Mouse (Mus musculus): ENCODE measurements around the gene Myoc.
"Not testable (repeated sequence)": the region's sequence is repeated elsewhere in the genome, so short reads cannot be mapped to it uniquely, and the experiment has no call there.

Gene Myoc

GRCm38 (mm10) chr1:162639051-162639750 is at the start of gene Myoc:
TSS of gene Myoc (plus strand) at chr1:162639155.
- DNase-seq: no peak

DNA sequence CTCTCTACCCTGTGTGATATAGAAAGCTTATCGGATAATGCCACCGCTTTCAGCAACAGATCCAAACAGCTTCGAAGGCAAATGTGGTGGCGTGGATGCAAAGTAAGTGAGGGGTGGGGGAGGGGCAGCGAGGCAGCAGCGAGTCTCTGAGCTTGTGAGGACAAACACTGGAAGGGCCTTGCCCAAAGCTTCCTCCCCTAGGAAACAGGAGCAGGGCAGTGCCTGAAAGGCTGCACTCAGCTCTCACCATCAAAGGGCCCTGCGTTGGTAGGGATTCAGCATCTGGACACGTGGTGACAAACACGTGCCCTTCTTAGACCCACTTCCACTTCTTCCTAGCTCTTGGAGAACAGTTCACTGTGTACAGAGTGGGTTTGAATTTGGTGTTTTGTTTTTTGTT is 49.5 kb upstream of the Myoc start:
- DNase-seq: peak; percentile 23 to 46

GRCm38 (mm10) chr1:162590415-162590997 is 48.4 kb upstream of the Myoc start:
- DNase-seq: no peak

DNA sequence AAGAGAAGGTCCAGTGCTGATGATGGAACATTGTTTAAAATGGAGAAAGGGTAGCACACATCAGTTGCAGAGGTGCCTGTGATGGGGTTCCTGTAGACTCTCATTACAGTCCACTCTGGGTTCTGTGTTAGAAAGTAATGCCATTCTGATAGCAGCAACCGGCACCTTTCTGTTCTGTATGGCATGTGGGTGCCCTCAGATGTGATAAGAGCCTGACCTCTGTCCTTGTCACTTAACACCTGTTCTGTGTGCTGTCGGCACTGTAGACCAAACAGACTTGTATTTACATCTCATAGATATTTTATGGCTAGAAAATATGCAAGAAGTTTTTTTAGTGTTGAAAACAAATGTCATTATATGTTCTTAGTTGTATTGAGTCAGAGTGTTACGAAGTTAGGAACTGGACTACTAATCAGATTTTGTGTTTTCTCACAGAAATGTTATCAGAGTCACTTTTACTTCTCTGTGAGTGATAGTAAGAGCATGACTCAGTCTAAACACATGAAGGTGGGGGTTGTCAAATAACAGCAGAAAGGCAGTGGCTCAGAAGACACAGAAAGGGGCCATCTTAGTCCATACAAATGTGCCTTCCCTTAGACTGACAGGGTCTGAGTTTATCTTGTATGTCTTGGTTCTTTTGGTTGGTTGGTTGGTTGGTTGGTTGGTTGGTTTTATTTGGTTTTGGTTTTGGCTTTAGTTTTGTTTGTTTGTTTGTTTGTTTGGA is 41.4 kb upstream of the Myoc start:
- no peak for DNase-seq

GRCm38 (mm10) chr1:162599617-162600016 is 39.3 kb upstream of the Myoc start:
- DNase-seq: peak; percentile 60 to 63

DNA sequence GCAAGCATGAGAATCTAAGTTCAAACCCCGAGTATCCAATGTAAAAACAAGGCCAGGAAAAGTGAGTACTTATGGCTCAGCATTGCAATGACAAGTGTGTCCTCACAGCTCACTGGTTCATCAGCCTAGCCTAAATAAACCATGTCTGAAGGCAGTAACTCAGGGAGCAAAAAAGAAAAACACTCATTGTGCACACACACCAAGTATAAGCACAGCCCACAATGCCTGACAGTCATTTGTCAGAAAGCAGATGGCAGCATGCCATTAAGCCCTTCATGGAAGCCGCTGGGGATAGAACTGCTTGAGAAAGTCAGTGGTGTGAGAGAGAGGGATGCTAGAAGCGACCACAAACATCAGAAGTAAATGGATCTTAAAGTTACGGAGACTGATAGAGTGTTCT is 37.7 kb upstream of the Myoc start:
- no peak for DNase-seq

DNA sequence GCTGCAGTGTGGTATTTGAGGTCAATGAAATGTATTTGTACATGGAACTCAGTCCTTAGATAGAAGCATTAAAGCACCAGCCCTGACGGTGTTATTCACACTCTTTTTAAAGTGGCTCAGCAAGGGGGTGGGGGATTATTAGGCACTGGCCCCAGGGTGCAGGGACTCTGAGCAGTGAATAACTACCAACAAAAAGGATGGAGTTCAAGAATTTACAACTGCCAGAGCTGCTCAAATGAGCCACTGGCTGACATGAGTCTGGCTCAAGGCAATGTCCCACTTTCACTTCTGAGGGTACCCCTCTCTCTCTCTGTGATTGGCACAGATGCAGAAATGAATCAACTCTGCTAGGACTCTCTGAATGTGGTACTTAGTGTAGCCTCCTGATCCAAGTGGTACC is 30.8 kb upstream of the Myoc start:
- no peak for DNase-seq

GRCm38 (mm10) chr1:162609633-162610250 is 29.2 kb upstream of the Myoc start:
- no peak for DNase-seq

GRCm38 (mm10) chr1:162611191-162611590 is 27.8 kb upstream of the Myoc start:
- peak in 1 of 2 experiments; percentile 10 for DNase-seq

DNA sequence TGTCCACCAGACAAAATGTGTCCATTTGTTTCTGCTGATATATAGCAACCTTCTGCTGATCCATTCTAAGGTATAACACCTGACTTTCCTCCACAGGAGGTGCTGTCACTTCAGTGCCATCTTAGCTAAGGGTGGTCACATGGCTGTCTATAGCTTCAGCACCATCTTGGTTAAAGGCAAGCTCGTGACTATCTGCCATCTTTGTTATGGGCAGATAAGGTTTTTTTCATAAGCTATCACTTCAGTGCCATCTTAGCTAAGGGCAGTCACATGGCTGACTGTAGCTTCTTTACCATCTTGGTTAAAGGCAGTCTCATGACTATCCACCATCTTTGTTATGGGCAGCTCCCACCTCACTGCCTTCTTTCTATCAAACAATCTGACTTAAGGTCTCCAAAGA is 23.4 kb upstream of the Myoc start:
- DNase-seq: no peak

- DNase-seq: no peak
Observed at GRCm38 (mm10) chr1:162620487-162620886, 18.5 kb upstream of the Myoc start.

- DNase-seq: no peak
Observed at GRCm38 (mm10) chr1:162623895-162624294, 15.1 kb upstream of the Myoc start.

GRCm38 (mm10) chr1:162625229-162625628 is 13.7 kb upstream of the Myoc start:
- DNase-seq: peak in 1 of 2 experiments; percentile 14

GRCm38 (mm10) chr1:162627821-162628220 is 11.1 kb upstream of the Myoc start:
- DNase-seq: not testable (repeated sequence)

DNA sequence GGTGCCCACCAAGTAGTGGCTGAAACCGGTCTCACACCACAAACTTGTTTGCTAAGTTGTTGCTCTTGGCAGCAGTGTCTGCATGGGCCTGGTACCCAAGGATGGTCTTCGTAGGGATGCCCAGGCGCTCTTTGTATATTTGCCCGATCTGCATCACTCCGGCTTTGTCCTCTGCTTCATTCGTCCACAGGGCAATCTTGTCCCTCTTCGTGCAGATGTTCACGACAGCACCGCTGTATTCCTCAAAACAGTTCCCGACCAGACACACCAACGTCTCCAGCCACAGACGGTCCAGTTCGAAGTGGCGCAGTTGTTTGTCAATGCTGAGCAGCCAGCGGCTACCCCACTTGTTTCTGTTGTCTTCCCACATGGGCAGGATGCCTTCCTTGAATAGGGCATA is 10.6 kb upstream of the Myoc start:
- DNase-seq: not testable (repeated sequence)

DNA sequence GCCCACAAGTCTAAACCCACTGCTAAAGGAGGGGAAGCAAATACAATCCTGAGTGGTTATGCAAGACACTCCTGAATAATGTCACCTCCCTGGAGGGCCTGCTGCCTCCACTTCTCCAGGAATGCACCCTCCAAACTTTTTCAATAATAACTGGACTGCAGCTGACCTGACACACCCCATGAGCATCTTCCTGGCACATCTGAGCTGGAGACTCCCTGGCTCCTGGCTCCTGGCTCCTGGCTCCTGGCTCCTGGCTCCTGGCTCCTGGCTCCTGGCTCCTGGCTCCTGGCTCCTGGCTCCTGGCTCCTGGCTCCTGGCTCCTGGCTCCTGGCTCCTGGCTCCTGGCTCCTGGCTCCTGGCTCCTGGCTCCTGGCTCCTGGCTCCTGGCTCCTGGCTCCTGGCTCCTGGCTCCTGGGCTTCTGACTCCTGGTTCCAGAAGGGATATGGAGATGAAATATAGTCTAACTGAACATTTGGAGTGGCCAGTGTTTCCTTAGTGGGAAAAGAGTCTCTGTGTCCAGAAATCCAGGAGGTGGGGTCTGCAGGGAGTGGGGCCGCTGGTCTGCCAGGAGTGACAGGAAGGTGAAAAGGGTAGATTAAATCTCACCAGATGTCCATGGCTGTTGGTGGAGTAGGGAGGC is 3.5 kb upstream of the Myoc start:
- DNase-seq: peak in 1 of 2 experiments; percentile 15

DNA sequence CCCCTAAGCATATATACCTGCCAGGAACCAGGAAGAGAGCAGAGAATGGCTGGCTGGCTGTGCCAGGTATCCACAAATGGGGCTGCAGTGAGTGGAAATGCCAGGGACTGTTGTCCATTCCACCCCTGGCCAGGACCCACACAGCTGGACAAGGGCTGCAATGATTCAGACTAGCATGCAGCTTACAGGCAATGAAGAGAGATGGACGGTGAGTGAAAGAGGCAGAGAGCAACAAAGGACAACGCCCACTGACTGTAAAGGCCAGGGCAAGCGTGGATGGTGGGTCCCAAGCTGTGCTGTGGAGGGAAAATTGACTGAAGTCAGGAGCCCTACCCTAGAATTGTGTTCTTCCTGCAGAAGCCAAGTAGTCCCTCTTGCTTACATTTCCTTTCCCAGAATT is 2.4 kb upstream of the Myoc start:
- DNase-seq: no peak

DNA sequence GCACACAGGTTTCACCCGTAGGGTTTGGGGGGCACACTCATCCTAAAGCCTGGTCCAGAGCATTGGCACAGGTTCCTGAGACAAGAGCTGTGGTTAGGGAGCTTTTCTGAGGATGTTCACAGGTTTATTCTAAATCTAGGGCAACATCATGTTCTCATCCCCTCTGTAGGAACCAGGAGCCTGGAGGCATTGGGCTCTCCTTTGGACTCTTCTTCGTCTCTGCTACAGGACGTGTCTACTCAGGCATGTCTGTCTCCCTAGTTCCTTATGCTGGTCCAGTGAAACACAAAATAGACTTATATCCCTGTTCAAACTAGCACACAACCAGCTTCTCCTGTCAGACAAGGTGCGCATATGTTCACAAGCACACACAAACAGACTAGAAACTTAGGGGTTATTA is 420 bp upstream of the Myoc start:
- no peak for DNase-seq

DNA sequence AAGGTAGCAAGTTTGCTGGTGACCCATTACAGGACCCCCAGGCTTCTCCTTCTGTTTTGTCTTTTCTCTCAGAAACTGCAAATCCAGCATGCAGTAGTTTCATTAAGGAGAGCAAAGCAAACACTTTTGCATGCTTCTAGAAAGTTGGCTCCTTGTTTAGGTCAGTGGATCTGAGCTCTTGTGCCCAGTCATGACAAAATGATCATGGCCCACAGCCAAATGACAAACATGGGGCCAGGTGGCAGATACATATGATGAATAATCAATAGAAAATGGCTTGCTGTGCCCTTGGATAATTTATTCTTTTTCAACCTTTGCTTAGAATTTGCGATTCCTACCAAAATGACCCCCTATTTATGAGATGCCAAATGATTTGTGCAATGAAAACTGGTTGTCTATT is 906 bp downstream of the Myoc start:
- DNase-seq: no peak

DNA sequence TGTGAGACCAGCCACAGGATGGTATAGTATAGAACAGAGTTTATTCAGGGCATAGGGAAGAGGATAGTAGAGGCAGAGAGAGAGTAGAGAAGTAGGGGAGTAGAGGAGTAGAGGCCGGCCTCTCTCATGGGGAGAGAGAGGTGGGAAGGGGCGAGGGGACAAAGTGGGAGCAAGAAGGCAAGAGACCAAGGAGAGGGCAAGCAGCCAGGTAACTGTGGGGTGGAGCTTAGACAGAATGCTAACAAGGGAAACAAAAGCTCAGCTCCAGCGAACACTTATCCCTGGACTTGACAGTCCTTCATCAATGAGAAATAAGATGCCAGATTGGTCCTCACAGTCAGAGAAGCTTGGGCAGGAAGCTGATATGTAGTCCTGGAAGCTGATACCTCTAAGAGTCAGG is 3.6 kb downstream of the Myoc start:
- DNase-seq: no peak

GRCm38 (mm10) chr1:162643752-162644151 is 4.8 kb downstream of the Myoc start:
- DNase-seq: peak; percentile 80 to 86

DNA sequence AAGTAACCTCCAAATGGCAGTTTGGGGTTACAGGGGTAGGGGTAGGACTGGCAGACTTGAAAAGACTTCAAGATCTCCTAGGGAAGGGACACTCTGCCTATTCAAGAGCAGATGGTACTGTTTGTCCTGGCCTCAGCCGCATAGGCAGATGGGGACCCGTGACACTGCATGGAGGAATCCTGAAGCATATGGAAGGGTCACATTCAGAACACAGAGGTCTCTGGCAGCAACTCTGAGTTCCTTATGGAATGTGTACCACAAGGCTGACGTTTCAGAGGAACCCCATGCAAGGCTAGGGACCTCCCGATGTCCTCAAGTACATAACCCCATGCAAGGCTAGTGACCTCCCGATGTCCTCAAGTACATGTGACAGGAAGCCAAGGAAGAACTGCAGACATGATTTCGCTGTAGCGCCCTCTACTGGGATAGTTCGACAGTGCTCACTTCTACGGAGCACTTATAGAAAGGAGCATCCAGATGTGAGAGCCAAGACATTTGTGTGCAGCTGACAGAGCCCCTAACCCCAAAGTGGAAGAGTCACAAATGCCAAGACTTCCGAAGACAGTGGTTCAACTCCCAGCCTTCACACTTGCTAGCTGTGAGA is 7.2 kb downstream of the Myoc start:
- DNase-seq: peak in 1 of 2 experiments; percentile 22

GRCm38 (mm10) chr1:162648416-162648815 is 9.5 kb downstream of the Myoc start:
- no peak for DNase-seq

Measured in lung, adult 18-20 months (tissue).